Mouse (Mus musculus) mouse embryonic stem cell (cell line): ENCODE measurements around the gene Acbd4.

ENCODE experiments used
- in situ Hi-C, 2 experiments: fragments of 300-500 bp; cut with MboI; formaldehyde crosslinking; loops; 1 replicate in 1 of 2; 3 replicates in 1 of 2; pipeline ENCODE4 v1.14.3; 2019 to 2020; ENCODE audit warnings: low sequenced_read_pairs in 2 of 2, low pct_unique_long_range_greater_than_20kb in 1 of 2, mixed read lengths in 1 of 2; ENCODE audit not compliant: unreplicated experiment in 1 of 2

Gene Acbd4

GRCm38 (mm10) chr11:103101481-103101865 is at the start of gene Acbd4, which contains the start of gene Plcd3:
Gene Acbd4, plus strand, starts transcription at chr11:103101682.
Gene Plcd3, minus strand, starts transcription at chr11:103101658.
- in situ Hi-C loops: loop anchor here (5.0 to 10.0 kb wide), 2 partner anchors 53 to 61 kb away; no protein-coding TSS in a partner anchor

GRCm38 (mm10) chr11:103052078-103052477 is 49.4 kb upstream of the Acbd4 start:
- in situ Hi-C loops: no loop called here

GRCm38 (mm10) chr11:103053191-103054076 is 48.0 kb upstream of the Acbd4 start:
- in situ Hi-C loops: no loop called here

- in situ Hi-C loops: no loop called here
Observed at GRCm38 (mm10) chr11:103054798-103055197, 46.7 kb upstream of the Acbd4 start.

GRCm38 (mm10) chr11:103056636-103057035 is 44.8 kb upstream of the Acbd4 start:
- in situ Hi-C loops: no loop called here

- in situ Hi-C loops: no loop called here
Observed at GRCm38 (mm10) chr11:103058499-103059085, 42.9 kb upstream of the Acbd4 start.

- in situ Hi-C loops: no loop called here
Observed at GRCm38 (mm10) chr11:103066191-103067050, 35.1 kb upstream of the Acbd4 start.

GRCm38 (mm10) chr11:103067051-103067361 is 34.5 kb upstream of the Acbd4 start:
- in situ Hi-C loops: no loop called here

- in situ Hi-C loops: no loop called here
Observed at GRCm38 (mm10) chr11:103067457-103068001, 34.0 kb upstream of the Acbd4 start.

GRCm38 (mm10) chr11:103068272-103068671 is 33.2 kb upstream of the Acbd4 start:
- in situ Hi-C loops: no loop called here

- in situ Hi-C loops: no loop called here
Observed at GRCm38 (mm10) chr11:103068884-103069283, 32.6 kb upstream of the Acbd4 start.

GRCm38 (mm10) chr11:103069731-103070130 is 31.8 kb upstream of the Acbd4 start:
- in situ Hi-C loops: no loop called here

- in situ Hi-C loops: no loop called here
Observed at GRCm38 (mm10) chr11:103070322-103070880, 31.1 kb upstream of the Acbd4 start.

- in situ Hi-C loops: no loop called here
Observed at GRCm38 (mm10) chr11:103073671-103074070, 27.8 kb upstream of the Acbd4 start.

- in situ Hi-C loops: no loop called here
Observed at GRCm38 (mm10) chr11:103074121-103074650, 27.3 kb upstream of the Acbd4 start.

GRCm38 (mm10) chr11:103074796-103075323 is 26.6 kb upstream of the Acbd4 start:
- in situ Hi-C loops: no loop called here

- in situ Hi-C loops: no loop called here
Observed at GRCm38 (mm10) chr11:103076010-103076409, 25.5 kb upstream of the Acbd4 start.

- in situ Hi-C loops: no loop called here
Observed at GRCm38 (mm10) chr11:103076581-103076980, 24.9 kb upstream of the Acbd4 start.
